Mouse (Mus musculus) gastrocnemius, adult 18-20 months (tissue): Measurements from ENCODE around the gene Zfp983. TPM values are rescaled to one million over a fixed set of nuclear protein-coding genes. Genes with fewer than 3 reads are reported as not detected.

ENCODE experiments used
- total RNA-seq, 2 experiments: library from RNA; stranded (reverse); gene quantifications; 2 replicates each; pipeline ENCODE4 v1.2.3; 2021

Gene Zfp983
- total RNA-seq, 2 experiments from 2014 or later: 1.7 to 1.9 TPM

Other genes starting within 250 kb of the Zfp983 start
- gene Zfp54, start 227.4 kb upstream of the Zfp983 start, total RNA-seq: 1 to 10 TPM in 1 of 2 experiments, under 1 TPM in 1; 0.66 to 1.0 TPM
- 10 to 100 TPM in 1 of 2 experiments, 1 to 10 TPM in 1; 9.4 to 10.3 TPM for gene Zfp51, start 200.2 kb upstream of the Zfp983 start, total RNA-seq
- gene Zfp53, start 161.6 kb upstream of the Zfp983 start, total RNA-seq: 1 to 10 TPM; 1.1 to 1.2 TPM
- 1 to 10 TPM; 6.4 to 8.7 TPM for gene Zfp52, start 115.1 kb upstream of the Zfp983 start, total RNA-seq
- gene Zfp948, start 83.6 kb upstream of the Zfp983 start, total RNA-seq: 1 to 10 TPM; 2.3 to 3.2 TPM
- gene Gm10226, start 41.2 kb downstream of the Zfp983 start, total RNA-seq: 1 to 10 TPM in 1 of 2 experiments, not detected in 1; 3.5 TPM
- under 1 TPM; 0.66 to 0.73 TPM for gene Zfp760, start 57.1 kb downstream of the Zfp983 start, total RNA-seq
- 1 to 10 TPM; 5.0 to 5.8 TPM for gene Zfp229, start 80.2 kb downstream of the Zfp983 start, total RNA-seq
- under 1 TPM; 0.19 to 0.21 TPM for gene Zfp820, start 195.1 kb downstream of the Zfp983 start, total RNA-seq